Mouse (Mus musculus) forebrain, embryonic 16.5 days (tissue): ENCODE data around the gene Cmtm2b. TPM values are rescaled to one million over a fixed set of nuclear protein-coding genes. Genes with fewer than 3 reads are reported as not detected.

Experiments used
- ATAC-seq: fragments of 200-750 bp; cut with Nextera tagmentation; 2 replicates; pipeline ENCODE4 v1.8.0; 2017; ENCODE audit warnings: mild to moderate bottlenecking, moderate library complexity
- H3K27ac ChIP-seq: fragments of 300-500 bp; sonication (generic); 2 replicates; pipeline ENCODE4 v1.5.1; 2014; ENCODE audit warnings: low read length, control low read depth
- H3K27me3 ChIP-seq: fragments of 300-500 bp; sonication (generic); replicated peaks from 2 replicates; pipeline ENCODE4 v1.6.1; 2014; ENCODE audit warnings: low read length; ENCODE audit not compliant: control insufficient read depth, insufficient read depth
- H3K36me3 ChIP-seq: fragments of 300-500 bp; sonication (generic); 2 replicates; pipeline ENCODE4 v1.6.1; 2014; ENCODE audit not compliant: control insufficient read depth, insufficient read depth
- H3K4me1 ChIP-seq: fragments of 300-500 bp; sonication (generic); replicated peaks from 2 replicates; pipeline ENCODE4 v1.6.1; 2014; ENCODE audit warnings: low read length; ENCODE audit not compliant: control insufficient read depth, insufficient read depth
- H3K4me2 ChIP-seq: fragments of 300-500 bp; sonication (generic); 2 replicates; pipeline ENCODE4 v1.6.1; 2014; ENCODE audit warnings: mild to moderate bottlenecking, low read length, control low read depth
- H3K4me3 ChIP-seq: fragments of 300-500 bp; sonication (generic); replicated peaks from 2 replicates; pipeline ENCODE4 v1.5.1; 2014; ENCODE audit warnings: mild to moderate bottlenecking, low read length, control low read depth
- H3K9ac ChIP-seq: fragments of 300-500 bp; sonication (generic); replicated peaks from 2 replicates; pipeline ENCODE4 v1.6.1; 2014; ENCODE audit warnings: low read depth, low read length, control low read depth
- H3K9me3 ChIP-seq: fragments of 300-500 bp; sonication (generic); 2 replicates; pipeline ENCODE4 v1.6.1; 2016; ENCODE audit warnings: low read length; ENCODE audit not compliant: control insufficient read depth
- WGBS: fragments of 180-500 bp; shearing (Covaris S2); extraction: QIAGEN DNeasy Blood & Tissue Kit; methylation state at CpG from one replicate; pipeline ENCODE4 v1.1.7; 2014; 5-methylcytosine and 5-hydroxymethylcytosine counted together
- polyA plus RNA-seq: library from polyadenylated mRNA; unstranded; fragments of >200 nt; fragmentation: Nextera tagmentation; extraction: Ambion mirVana; gene quantifications from 2 replicates; pipeline ENCODE4 v1.2.1, GENCODE M21; 2015

Cmtm2b gene
- polyA plus RNA-seq, 1 experiment from 2014 or later, result not detected

DNA sequence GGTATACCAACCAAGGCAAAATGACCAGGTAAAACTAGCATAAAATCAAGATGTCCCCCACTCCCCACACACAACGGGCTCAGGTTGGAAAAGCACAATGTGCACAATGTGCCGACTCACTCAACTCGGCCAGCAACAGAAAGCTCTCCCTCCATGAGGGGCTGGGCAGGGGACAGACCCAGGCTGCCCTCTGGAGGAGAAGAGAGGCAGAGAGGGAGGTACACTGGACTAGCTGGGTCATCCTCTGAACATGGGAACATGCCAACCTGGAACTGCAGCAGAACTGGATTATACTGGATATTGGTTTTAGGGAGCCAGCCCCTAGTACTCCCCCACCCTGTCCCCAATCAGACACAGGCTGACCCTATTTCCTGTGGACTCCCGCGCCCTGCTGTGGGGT, 31.2 kb downstream of the Cmtm2b start:
- Histone ChIP-seq H3K4me1 (no peaks in the 10 kb centered on the region), H3K27me3 (no peaks in the 10 kb centered on the region), H3K4me3 (no peak overlapping the region), H3K9ac (no peak overlapping the region), H3K4me2 (no peak overlapping the region), H3K27ac (no peak overlapping the region), H3K9me3 (no peaks in the 10 kb centered on the region), H3K36me3 (no peaks in the 10 kb centered on the region)
- peak; percentile 62; the same call in 1 of the 2 replicates for ATAC-seq
- 56% methylated on average over 5 of the region's 5 CpGs for WGBS

- Histone ChIP-seq H3K27ac (no peak overlapping the region), H3K4me1 (peaks cover 3% of the 10 kb centered on the region; the same call in 1 of the 2 replicates), H3K9me3 (no peaks in the 10 kb centered on the region), H3K27me3 (no peaks in the 10 kb centered on the region), H3K4me2 (no peak overlapping the region), H3K36me3 (no peaks in the 10 kb centered on the region), H3K4me3 (no peak overlapping the region), H3K9ac (no peak overlapping the region)
- ATAC-seq, result no peak
- 91% methylated on average over 10 of the region's 10 CpGs for WGBS
Measured at GRCm38 (mm10) chr8:104354504-104354903, 32.5 kb downstream of the Cmtm2b start.

- ATAC-seq, result no peak
- Histone ChIP-seq H3K4me1 (peaks cover 7% of the 10 kb centered on the region; the same call in 1 of the 2 replicates), H3K27me3 (no peaks in the 10 kb centered on the region), H3K9ac (no peak overlapping the region), H3K4me2 (no peak overlapping the region), H3K27ac (no peak overlapping the region), H3K9me3 (no peaks in the 10 kb centered on the region), H3K36me3 (no peaks in the 10 kb centered on the region), H3K4me3 (no peak overlapping the region)
- WGBS, result 72% methylated on average over 3 of the region's 3 CpGs
Measured at GRCm38 (mm10) chr8:104358637-104359036, 36.6 kb downstream of the Cmtm2b start.

GRCm38 (mm10) chr8:104359778-104360456, 37.9 kb downstream of the Cmtm2b start:
- ATAC-seq, result no peak
- WGBS, result 64% methylated on average over 15 of the region's 15 CpGs

DNA sequence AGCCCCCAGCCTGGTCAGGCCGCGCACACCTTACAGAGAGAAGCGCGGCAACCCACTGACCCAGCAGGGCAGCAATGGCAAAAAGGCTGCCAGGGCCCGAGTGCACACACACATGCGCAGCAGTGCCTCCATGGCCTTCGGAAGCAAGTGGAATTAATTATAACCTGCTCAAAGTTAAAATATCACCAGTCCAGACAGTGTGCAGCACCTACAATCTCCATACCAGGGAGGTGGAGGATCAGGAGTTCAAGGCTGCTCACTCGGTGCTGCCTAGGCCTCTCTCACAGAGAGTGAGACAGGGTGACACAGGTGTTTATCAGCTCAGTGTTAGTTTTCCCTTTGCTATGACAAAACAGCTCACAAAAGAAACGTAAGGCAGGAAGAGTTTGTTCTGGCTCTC, 43.7 kb downstream of the Cmtm2b start:
- H3K27ac ChIP-seq, result no peak overlapping the region
- peaks cover 14% of the 10 kb centered on the region for H3K4me1 ChIP-seq
- H3K4me2 ChIP-seq, result no peak overlapping the region
- no peaks in the 10 kb centered on the region for H3K27me3 ChIP-seq
- no peak overlapping the region for H3K4me3 ChIP-seq
- H3K9me3 ChIP-seq, result no peaks in the 10 kb centered on the region
- H3K36me3 ChIP-seq, result no peaks in the 10 kb centered on the region
- no peak for ATAC-seq
- 91% methylated on average over 9 of the region's 9 CpGs for WGBS
- no peak overlapping the region for H3K9ac ChIP-seq

More at GRCm38 (mm10) chr8:104359778-104360456, 37.9 kb downstream of the Cmtm2b start:
- no peaks in the 10 kb centered on the region for H3K36me3 ChIP-seq
- no peak overlapping the region for H3K4me3 ChIP-seq
- peaks cover 7% of the 10 kb centered on the region; the same call in 1 of the 2 replicates for H3K4me1 ChIP-seq
- H3K27ac ChIP-seq, result no peak overlapping the region
- no peaks in the 10 kb centered on the region for H3K27me3 ChIP-seq
- H3K4me2 ChIP-seq, result no peak overlapping the region
- H3K9me3 ChIP-seq, result no peaks in the 10 kb centered on the region
- no peak overlapping the region for H3K9ac ChIP-seq

DNA sequence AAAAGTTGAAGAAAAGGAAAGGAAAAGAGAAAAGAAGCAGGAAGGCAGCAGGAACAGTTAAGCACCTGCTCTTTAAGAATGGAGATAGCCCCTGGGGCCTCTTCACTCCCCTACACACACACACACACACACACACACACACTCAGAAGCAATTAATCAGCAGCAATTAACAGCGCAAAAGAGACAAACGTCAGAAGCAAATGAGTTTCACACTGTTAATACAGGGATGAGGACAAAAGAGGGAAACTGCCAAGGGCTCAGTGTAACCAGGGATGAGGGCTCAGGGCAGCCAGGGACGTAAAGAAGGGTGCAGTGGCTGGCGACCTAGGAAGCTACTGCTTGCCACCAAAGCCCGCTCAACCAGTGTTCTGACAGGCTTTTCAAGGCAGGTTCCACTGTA, 45.4 kb downstream of the Cmtm2b start:
- Histone ChIP-seq H3K4me3 (no peak overlapping the region), H3K27ac (no peak overlapping the region), H3K36me3 (no peaks in the 10 kb centered on the region), H3K27me3 (no peaks in the 10 kb centered on the region), H3K9me3 (no peaks in the 10 kb centered on the region), H3K9ac (no peak overlapping the region), H3K4me1 (peaks cover 14% of the 10 kb centered on the region), H3K4me2 (no peak overlapping the region)
- ATAC-seq, result peak; percentile 39
- WGBS, result 5% methylated on average over 5 of the region's 5 CpGs

- Histone ChIP-seq H3K9ac (no peak overlapping the region), H3K9me3 (no peaks in the 10 kb centered on the region), H3K27me3 (no peaks in the 10 kb centered on the region), H3K27ac (no peak overlapping the region), H3K36me3 (no peaks in the 10 kb centered on the region), H3K4me2 (no peak overlapping the region), H3K4me1 (peaks cover 14% of the 10 kb centered on the region), H3K4me3 (no peak overlapping the region)
- peak; percentile 27; the same call in 1 of the 2 replicates for ATAC-seq
- WGBS, result 69% methylated on average over 12 of the region's 12 CpGs
Measured at GRCm38 (mm10) chr8:104369591-104369990, 47.6 kb downstream of the Cmtm2b start.

GRCm38 (mm10) chr8:104370071-104370470, 48.0 kb downstream of the Cmtm2b start:
- H3K4me2 ChIP-seq, result no peak overlapping the region
- H3K4me1 ChIP-seq, result peaks cover 18% of the 10 kb centered on the region
- H3K9me3 ChIP-seq, result no peaks in the 10 kb centered on the region
- no peak for ATAC-seq
- no peak overlapping the region for H3K4me3 ChIP-seq
- H3K36me3 ChIP-seq, result no peaks in the 10 kb centered on the region
- 64% methylated on average over 6 of the region's 6 CpGs for WGBS
- H3K9ac ChIP-seq, result no peak overlapping the region
- H3K27ac ChIP-seq, result no peak overlapping the region
- H3K27me3 ChIP-seq, result no peaks in the 10 kb centered on the region

- WGBS, result 96% methylated on average over 6 of the region's 6 CpGs
- Histone ChIP-seq H3K27me3 (no peaks in the 10 kb centered on the region), H3K36me3 (no peaks in the 10 kb centered on the region), H3K4me1 (peaks cover 28% of the 10 kb centered on the region), H3K9me3 (no peaks in the 10 kb centered on the region), H3K4me3 (no peak overlapping the region), H3K9ac (no peak overlapping the region), H3K4me2 (no peak overlapping the region), H3K27ac (no peak overlapping the region)
- ATAC-seq, result no peak
Measured at GRCm38 (mm10) chr8:104371121-104371520, 49.1 kb downstream of the Cmtm2b start.
